Mouse (Mus musculus) small intestine, adult 2 months (tissue): Measurements from ENCODE around the gene Omp. TPM values are rescaled to one million over a fixed set of nuclear protein-coding genes. Genes with fewer than 3 reads are reported as not detected.

Source experiments
- H3K27ac ChIP-seq: fragments of 200-500 bp; 2 replicates; pipeline ENCODE4 v1.5.1; 2012; ENCODE audit warnings: low read depth, low read length, control low read depth, inconsistent platforms; ENCODE audit not compliant: insufficient read depth
- H3K27me3 ChIP-seq: fragments of 200-500 bp; 2 replicates; pipeline ENCODE4 v1.6.1; 2012; ENCODE audit warnings: mild to moderate bottlenecking, moderate library complexity, low read length, inconsistent platforms; ENCODE audit not compliant: control insufficient read depth, insufficient read depth
- H3K36me3 ChIP-seq: fragments of 200-500 bp; 2 replicates; pipeline ENCODE4 v1.6.1; 2012; ENCODE audit warnings: mild to moderate bottlenecking, low read length, control low read depth, inconsistent platforms; ENCODE audit not compliant: control insufficient read depth, insufficient read depth
- H3K4me1 ChIP-seq: fragments of 200-500 bp; 2 replicates; pipeline ENCODE4 v1.6.1; 2012; ENCODE audit warnings: low read length, inconsistent platforms, mixed read lengths; ENCODE audit not compliant: control insufficient read depth, insufficient read depth, insufficient read length
- H3K4me3 ChIP-seq: fragments of 200-500 bp; 2 replicates; pipeline ENCODE4 v1.5.1; 2012; ENCODE audit warnings: low read depth, mild to moderate bottlenecking, control low read depth, inconsistent platforms, low read length, moderate library complexity
- CTCF ChIP-seq: fragments of 200-500 bp; IDR thresholded peaks from 2 replicates; pipeline ENCODE4 v1.5.1; 2012; ENCODE audit warnings: low read depth, mild to moderate bottlenecking, control low read depth, inconsistent platforms, low read length, moderate library complexity, mixed read lengths; ENCODE audit not compliant: insufficient replicate concordance, insufficient read length; ENCODE audit errors: extremely low read depth
- POLR2A ChIP-seq: fragments of 200-500 bp; IDR thresholded peaks from 2 replicates; pipeline ENCODE4 v1.6.1; 2012; ENCODE audit warnings: low read depth, mild to moderate bottlenecking, control low read depth, inconsistent platforms, low read length, moderate library complexity
- WGBS: fragments of 180-500 bp; shearing (Covaris S2); methylation state at CpG from one replicate; pipeline ENCODE4 v1.1.7; 2018; 5-methylcytosine and 5-hydroxymethylcytosine counted together
- polyA plus RNA-seq: library from polyadenylated mRNA; depleted of rRNA; stranded (reverse); fragments of >200 nt; gene quantifications from 2 replicates; pipeline ENCODE4 v1.2.3, GENCODE M21; 2012

The Omp gene
- polyA plus RNA-seq, 1 experiment: 0.65 TPM

DNA sequence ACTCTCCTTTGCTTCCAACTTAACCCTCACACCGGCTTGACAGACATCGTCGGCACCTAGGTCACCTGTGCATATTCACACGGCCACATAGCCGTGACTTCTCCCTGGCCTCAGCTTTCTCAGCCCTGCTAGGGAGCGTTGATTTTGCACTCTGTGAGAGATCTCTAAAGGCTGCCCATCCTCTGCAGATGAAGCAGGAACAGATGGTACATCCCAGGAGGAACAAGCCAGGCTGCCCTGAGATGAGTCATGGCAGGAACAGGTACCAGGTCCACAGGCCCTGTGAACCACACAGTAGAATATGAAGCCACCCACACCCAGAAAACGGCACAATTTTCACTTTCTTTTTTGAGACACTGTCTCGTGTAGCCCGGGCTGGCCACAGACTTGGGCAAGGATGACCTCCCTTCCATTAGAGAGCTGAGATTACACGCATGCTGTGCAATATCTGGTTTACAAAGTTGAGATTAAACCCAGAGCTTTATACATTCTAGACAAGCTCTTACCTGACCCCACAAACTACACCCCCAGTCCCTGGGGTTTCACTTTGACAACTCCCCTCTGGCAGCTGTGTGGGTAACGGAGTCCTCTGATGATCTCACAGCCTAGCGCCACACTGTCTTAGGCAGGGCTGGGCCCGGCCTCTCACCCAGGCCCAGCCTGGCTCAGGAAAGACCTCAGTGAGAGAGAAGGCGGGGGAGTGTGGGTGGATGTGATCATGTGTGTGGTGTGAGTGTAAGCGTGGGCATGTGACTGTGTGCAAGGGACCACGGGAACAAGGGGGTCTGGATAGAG lies 36.5 kb downstream of the Omp start:
- Histone ChIP-seq H3K4me3 (no peak overlapping the region), H3K27me3 (no peaks in the 10 kb centered on the region), H3K36me3 (no peaks in the 10 kb centered on the region; the same call in 1 of the 2 replicates), H3K4me1 (peaks cover 49% of the 10 kb centered on the region), H3K27ac (peak overlapping the region; percentile 82)
- TF ChIP-seq CTCF: no peak
- TF ChIP-seq POLR2A: no peak
- WGBS: 67% methylated on average over 16 of the region's 16 CpGs

DNA sequence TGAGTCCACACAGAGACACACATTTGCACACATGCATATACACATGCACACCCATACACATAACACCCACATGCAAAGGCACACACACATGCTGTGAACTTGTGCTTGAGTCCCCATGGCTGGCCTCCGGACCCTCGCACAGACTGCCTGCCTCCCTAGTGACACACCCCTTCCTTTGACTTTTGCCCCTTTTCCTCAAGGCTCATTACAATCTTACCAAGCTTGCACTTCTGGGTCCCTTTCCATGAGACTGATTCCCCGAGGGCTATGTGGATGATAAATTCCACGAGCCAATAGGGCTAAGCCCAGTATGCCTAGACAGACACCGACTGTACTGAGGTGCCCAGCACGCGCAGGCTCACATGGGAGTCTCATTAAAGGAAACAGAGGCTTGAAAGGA lies 39.0 kb downstream of the Omp start:
- Histone ChIP-seq H3K36me3 (no peaks in the 10 kb centered on the region), H3K4me3 (peak overlapping the region; percentile 60), H3K4me1 (peaks cover 52% of the 10 kb centered on the region), H3K27me3 (no peaks in the 10 kb centered on the region), H3K27ac (peak overlapping the region; percentile 99)
- TF ChIP-seq POLR2A (no peak), CTCF (no peak)
- 33% methylated on average over 7 of the region's 7 CpGs for WGBS

DNA sequence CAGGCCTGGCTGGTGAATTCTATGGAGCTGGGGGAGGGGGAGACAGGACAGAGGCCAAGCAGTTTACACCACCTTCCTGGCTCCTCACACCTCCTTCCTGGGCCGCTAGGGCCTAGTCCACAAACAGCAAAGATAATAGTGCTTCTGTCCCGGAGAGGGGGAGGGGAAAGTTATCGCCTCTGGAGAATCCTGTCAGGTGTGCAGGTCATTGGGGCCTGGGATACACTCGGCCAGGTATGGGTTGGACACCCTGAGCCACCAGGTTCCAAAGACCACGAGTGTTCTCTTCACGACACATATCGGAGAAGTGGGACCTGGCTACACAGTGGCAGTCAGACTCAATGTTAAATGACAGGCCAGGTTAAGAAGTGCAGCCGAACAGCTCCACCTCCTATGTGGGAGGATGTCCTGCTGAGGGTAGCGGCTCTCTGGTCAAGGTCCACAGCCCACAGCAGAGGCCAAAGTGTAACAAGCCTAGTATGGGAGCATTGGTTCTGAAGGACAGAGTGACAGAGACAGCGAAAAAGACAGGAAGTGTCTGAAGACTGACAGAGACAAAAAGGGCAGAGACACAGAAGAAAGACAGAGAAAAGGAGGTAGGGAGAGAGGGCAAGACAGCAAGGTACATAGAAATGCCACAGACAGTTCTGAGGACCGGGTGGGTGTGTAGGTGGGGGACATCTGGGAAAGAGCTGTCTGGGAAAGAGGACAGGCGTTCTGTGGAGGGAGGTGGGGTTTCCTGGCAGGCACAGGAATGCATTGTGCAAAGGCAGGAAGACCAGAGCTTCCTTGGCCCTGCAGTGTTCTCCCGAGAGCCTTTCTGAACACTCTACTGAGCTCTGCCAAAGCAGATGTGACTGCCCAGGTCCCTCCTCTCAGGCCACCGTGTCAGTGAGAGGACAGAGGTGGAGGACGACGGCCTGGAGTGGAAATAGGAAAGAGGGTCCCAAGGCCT lies 40.5 kb downstream of the Omp start:
- 31% methylated on average over 16 of the region's 16 CpGs for WGBS
- TF ChIP-seq POLR2A: no peak; the same call in 1 of the 2 replicates
- no peak for TF ChIP-seq CTCF
- H3K27me3 ChIP-seq: no peaks in the 10 kb centered on the region
- peaks cover under 1% of the 10 kb centered on the region; the same call in 1 of the 2 replicates for H3K36me3 ChIP-seq
- peak overlapping the region; percentile 60 for H3K4me3 ChIP-seq
- peaks cover 52% of the 10 kb centered on the region for H3K4me1 ChIP-seq
- H3K27ac ChIP-seq: peak overlapping the region; percentile 99

DNA sequence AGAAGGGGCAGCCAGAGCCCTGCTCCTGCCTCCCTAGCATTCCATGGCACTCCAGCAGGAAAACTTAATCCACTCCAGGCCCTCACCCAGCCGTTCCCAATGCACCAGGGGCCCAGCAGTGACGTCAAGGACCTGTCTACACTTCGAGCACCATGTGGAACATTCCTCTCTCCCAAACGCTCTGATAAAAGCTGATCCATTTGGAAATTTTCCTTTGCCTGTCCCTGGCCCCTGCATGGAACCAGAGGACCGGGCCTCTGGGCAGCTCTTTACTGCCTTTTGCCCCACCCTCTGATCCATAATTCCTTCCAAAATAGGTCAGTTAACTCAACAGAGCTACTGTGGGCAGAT lies 41.4 kb downstream of the Omp start:
- TF ChIP-seq POLR2A (no peak), CTCF (no peak)
- 43% methylated on average over 5 of the region's 5 CpGs for WGBS
- H3K27me3 ChIP-seq: no peaks in the 10 kb centered on the region
- peaks cover 48% of the 10 kb centered on the region for H3K4me1 ChIP-seq
- peaks cover 2% of the 10 kb centered on the region for H3K36me3 ChIP-seq
- H3K27ac ChIP-seq: peak overlapping the region; percentile 99
- H3K4me3 ChIP-seq: no peak overlapping the region

DNA sequence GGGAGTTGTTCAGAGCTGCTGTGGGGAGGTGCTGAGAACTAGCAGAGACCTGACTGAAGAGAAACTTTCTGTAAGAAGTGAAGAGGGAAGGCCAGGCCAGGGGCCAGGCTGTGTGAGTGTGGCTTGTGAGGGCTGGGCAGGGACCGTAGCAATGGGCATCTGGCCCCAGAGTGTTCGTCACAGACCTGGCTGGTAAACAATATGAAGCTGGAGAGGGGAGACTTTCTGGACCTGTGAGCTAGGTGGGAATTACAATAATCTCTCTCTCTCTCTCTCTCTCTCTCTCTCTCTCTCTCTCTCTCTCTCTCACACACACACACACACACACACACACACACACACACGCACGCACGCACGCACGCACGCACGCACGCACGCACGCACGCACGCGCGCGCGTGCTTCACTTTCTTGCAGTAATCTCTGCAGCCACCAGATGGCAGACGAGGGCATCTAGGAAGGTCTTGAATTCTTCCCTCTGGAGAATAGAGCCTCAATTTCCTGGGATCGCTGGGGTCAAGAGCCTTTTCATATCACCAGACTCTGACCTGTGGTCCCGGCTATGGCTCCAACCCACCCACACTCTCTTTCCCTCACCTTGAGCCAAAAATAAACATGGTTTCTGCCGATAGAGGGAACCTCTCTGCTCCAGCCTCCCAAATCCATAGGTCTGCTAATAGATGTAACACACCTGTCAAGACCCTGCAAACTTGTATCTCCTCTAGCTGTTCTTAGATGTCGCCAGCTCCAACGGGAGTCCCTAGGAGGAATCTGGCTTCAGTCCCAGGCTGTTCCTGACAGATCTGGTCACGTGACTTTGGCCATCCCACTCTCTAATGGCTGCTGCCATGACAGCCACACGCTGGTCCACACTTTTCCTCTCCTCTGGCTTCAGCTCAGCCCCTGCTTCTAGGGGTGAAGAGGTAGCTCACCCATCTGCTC lies 42.0 kb downstream of the Omp start:
- peak overlapping the region; percentile 56 for H3K4me3 ChIP-seq
- no peaks in the 10 kb centered on the region for H3K27me3 ChIP-seq
- H3K4me1 ChIP-seq: peaks cover 44% of the 10 kb centered on the region
- WGBS: 7% methylated on average over 25 of the region's 26 CpGs
- TF ChIP-seq POLR2A: no peak
- TF ChIP-seq CTCF: peak; percentile 61; the same call in 1 of the 2 replicates
- H3K36me3 ChIP-seq: peaks cover 4% of the 10 kb centered on the region
- peak overlapping the region; percentile 99 for H3K27ac ChIP-seq

DNA sequence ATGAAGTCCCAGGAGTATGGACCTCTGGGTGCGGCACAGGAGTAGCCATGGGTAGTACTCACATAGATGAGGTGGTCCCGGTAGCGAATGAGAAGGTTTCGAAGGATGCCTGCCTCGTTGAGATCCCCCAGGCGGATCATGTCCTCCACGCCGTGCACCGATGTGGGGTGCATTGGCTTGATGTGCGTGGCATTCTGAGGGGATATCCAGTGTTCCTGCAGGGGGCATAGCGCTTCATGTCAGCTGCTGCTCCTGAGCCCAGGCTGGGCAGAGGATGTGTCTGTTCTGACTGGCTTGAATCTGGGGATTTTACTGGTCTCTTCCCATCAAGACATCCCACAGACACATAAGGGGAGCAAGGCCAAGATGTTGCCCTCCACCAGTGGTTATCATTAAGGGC lies 42.8 kb downstream of the Omp start:
- peaks cover 38% of the 10 kb centered on the region for H3K4me1 ChIP-seq
- H3K27me3 ChIP-seq: no peaks in the 10 kb centered on the region
- no peak for TF ChIP-seq POLR2A
- TF ChIP-seq CTCF: no peak
- H3K4me3 ChIP-seq: no peak overlapping the region
- 95% methylated on average over 11 of the region's 11 CpGs for WGBS
- peak overlapping the region; percentile 69; the same call in 1 of the 2 replicates for H3K27ac ChIP-seq
- H3K36me3 ChIP-seq: peaks cover 9% of the 10 kb centered on the region
